Comparison of ENCODE assay signal across 8 mouse cellular contexts in genomic region chr5:122500563-122500962, GRCm38 (mm10). TPM values are rescaled to one million over a fixed set of nuclear protein-coding genes. Genes with fewer than 3 reads are reported as not detected.
DNase-seq lines count a peak whose midpoint lies in the region; ATAC-seq and TF ChIP-seq lines count a peak whose summit lies in the region.

No protein-coding gene starts in this region.

- H3K4me2 ChIP-seq in embryonic facial prominence, embryonic 15.5 days (replicated peaks) = peak overlapping the region; percentile 80
- peak overlapping the region; percentile 82 for H3K4me2 ChIP-seq in intestine, postnatal 0 days (replicated peaks; ENCODE audit: low read depth)
- peak overlapping the region; percentile 68 for H3K4me2 ChIP-seq in neural tube, embryonic 13.5 days

- H3K27me3 ChIP-seq in embryonic facial prominence, embryonic 15.5 days = no peaks in the 10 kb centered on the region
- no peaks in the 10 kb centered on the region for H3K27me3 ChIP-seq in intestine, postnatal 0 days (replicated peaks; ENCODE audit: control insufficient read depth, insufficient read depth, low read length)
- no peaks in the 10 kb centered on the region for H3K27me3 ChIP-seq in neural tube, embryonic 13.5 days

- peaks cover 12% of the 10 kb centered on the region for H3K4me1 ChIP-seq in lung, adult 2 months (ENCODE audit: control insufficient read depth, insufficient read depth, low read length)
- peaks cover 37% of the 10 kb centered on the region for H3K4me1 ChIP-seq in embryonic facial prominence, embryonic 15.5 days
- 0 out of 2 replicates have a peak, but pooled peaks cover 4% of the 10 kb centered on the region for H3K4me1 ChIP-seq in intestine, postnatal 0 days (replicated peaks; ENCODE audit: control insufficient read depth, insufficient read depth, low read length)
- peaks cover 59% of the 10 kb centered on the region for H3K4me1 ChIP-seq in neural tube, embryonic 13.5 days (replicated peaks)

- H3K4me3 ChIP-seq in lung, adult 2 months (replicated peaks; ENCODE audit: extremely low read depth, low read depth, low read length) = peak overlapping the region; percentile 96
- peak overlapping the region; percentile 76 for H3K4me3 ChIP-seq in embryonic facial prominence, embryonic 15.5 days (replicated peaks)
- peak overlapping the region; percentile 90 for H3K4me3 ChIP-seq in intestine, postnatal 0 days (ENCODE audit: low read depth, low read length)
- H3K4me3 ChIP-seq in neural tube, embryonic 13.5 days = peak overlapping the region; percentile 95

- no peak for ATAC-seq in embryonic facial prominence, embryonic 15.5 days (ENCODE audit: insufficient number of reproducible peaks, low FRiP score, low TSS enrichment, low read depth)
- ATAC-seq in intestine, postnatal 0 days = no peak
- no peak for ATAC-seq in neural tube, embryonic 13.5 days (ENCODE audit: low read depth)
- ATAC-seq in megakaryocyte progenitor cell, adult 5-6 weeks (replicated peaks; ENCODE audit: poor library complexity) = no peak

- H3K27ac ChIP-seq in embryonic facial prominence, embryonic 15.5 days (replicated peaks) = no peak overlapping the region
- 0 out of 2 replicates have a peak overlapping the region, but pooled peaks have one; percentile 100 for H3K27ac ChIP-seq in intestine, postnatal 0 days (ENCODE audit: low read depth, low read length)
- H3K27ac ChIP-seq in neural tube, embryonic 13.5 days (replicated peaks) = peak overlapping the region; percentile 100; the same call in 1 of the 2 replicates

- H3K9me3 ChIP-seq in embryonic facial prominence, embryonic 15.5 days (replicated peaks) = no peaks in the 10 kb centered on the region
- no peaks in the 10 kb centered on the region for H3K9me3 ChIP-seq in intestine, postnatal 0 days (ENCODE audit: control insufficient read depth)
- no peaks in the 10 kb centered on the region for H3K9me3 ChIP-seq in neural tube, embryonic 13.5 days

- WGBS in lung, adult 2 months = 22% methylated on average over 5 of the region's 5 CpGs
- WGBS in embryonic facial prominence, embryonic 15.5 days = 20% methylated on average over 5 of the region's 5 CpGs
- WGBS in intestine, postnatal 0 days = 11% methylated on average over 5 of the region's 5 CpGs
- 33% methylated on average over 5 of the region's 5 CpGs for WGBS in neural tube, embryonic 13.5 days

- no peak for TF ChIP-seq CTCF in lung, adult 2 months (IDR thresholded peaks at IDR 0.05; ENCODE audit: insufficient read depth, low read length)
- no peak for TF ChIP-seq CTCF in intestine, postnatal 0 days (IDR thresholded peaks at IDR 0.05; ENCODE audit: low read depth)

- H3K36me3 ChIP-seq in embryonic facial prominence, embryonic 15.5 days = peaks cover 15% of the 10 kb centered on the region
- H3K36me3 ChIP-seq in intestine, postnatal 0 days (ENCODE audit: control insufficient read depth, insufficient read depth) = peaks cover 10% of the 10 kb centered on the region; the same call in 1 of the 2 replicates
- H3K36me3 ChIP-seq in neural tube, embryonic 13.5 days = peaks cover 26% of the 10 kb centered on the region

- peak overlapping the region; percentile 98 for H3K9ac ChIP-seq in embryonic facial prominence, embryonic 15.5 days
- H3K9ac ChIP-seq in intestine, postnatal 0 days (ENCODE audit: low read depth, low read length) = peak overlapping the region; percentile 97; the same call in 1 of the 2 replicates
- H3K9ac ChIP-seq in neural tube, embryonic 13.5 days = peak overlapping the region; percentile 99

- no peak for DNase-seq in lung, adult 2 months
- DNase-seq in lung, adult 18-20 months = no peak
- DNase-seq in cerebellum, adult 9-10 months = no peak
- no peak for DNase-seq in spleen, adult 18-20 months

- no peak for TF ChIP-seq POLR2A in lung, adult 2 months (IDR thresholded peaks at IDR 0.05; ENCODE audit: borderline replicate concordance, extremely low read depth, low read depth, low read length)

RNA-seq across cellular contexts. Expression of gene Atp2a2, which starts 1.5 kb away (rescaled TPM):
- polyA plus RNA-seq in lung, adult 2 months (2012; rRNA removed) = 90.8 and 126 TPM in 2 replicates
- polyA plus RNA-seq in embryonic facial prominence, embryonic 15.5 days (2015; fragmentation: Nextera tagmentation; extraction: Ambion mirVana) = 34.8 and 38.1 TPM in 2 replicates
- polyA plus RNA-seq in intestine, postnatal 0 days (2015; fragmentation: Nextera tagmentation; extraction: Ambion mirVana) = 26.1 and 27.3 TPM in 2 replicates
- polyA plus RNA-seq in neural tube, embryonic 13.5 days (2015; fragmentation: Nextera tagmentation; extraction: Ambion mirVana) = 43.5 and 52.8 TPM in 2 replicates
- 72.8 and 78.3 TPM in 2 replicates for total RNA-seq in megakaryocyte progenitor cell, adult 5-6 weeks (2015)
- total RNA-seq in megakaryocyte progenitor cell, adult 5-6 weeks (2017) = 98.4 and 99.1 TPM in 2 replicates
